Mouse (Mus musculus): ENCODE measurements around the gene Grcc10. TPM values are rescaled to one million over a fixed set of nuclear protein-coding genes. Genes with fewer than 3 reads are reported as not detected.

Grcc10 gene
- 80.8 and 106 TPM in 2 replicates for polyA plus RNA-seq (2012; rRNA removed)

DNA sequence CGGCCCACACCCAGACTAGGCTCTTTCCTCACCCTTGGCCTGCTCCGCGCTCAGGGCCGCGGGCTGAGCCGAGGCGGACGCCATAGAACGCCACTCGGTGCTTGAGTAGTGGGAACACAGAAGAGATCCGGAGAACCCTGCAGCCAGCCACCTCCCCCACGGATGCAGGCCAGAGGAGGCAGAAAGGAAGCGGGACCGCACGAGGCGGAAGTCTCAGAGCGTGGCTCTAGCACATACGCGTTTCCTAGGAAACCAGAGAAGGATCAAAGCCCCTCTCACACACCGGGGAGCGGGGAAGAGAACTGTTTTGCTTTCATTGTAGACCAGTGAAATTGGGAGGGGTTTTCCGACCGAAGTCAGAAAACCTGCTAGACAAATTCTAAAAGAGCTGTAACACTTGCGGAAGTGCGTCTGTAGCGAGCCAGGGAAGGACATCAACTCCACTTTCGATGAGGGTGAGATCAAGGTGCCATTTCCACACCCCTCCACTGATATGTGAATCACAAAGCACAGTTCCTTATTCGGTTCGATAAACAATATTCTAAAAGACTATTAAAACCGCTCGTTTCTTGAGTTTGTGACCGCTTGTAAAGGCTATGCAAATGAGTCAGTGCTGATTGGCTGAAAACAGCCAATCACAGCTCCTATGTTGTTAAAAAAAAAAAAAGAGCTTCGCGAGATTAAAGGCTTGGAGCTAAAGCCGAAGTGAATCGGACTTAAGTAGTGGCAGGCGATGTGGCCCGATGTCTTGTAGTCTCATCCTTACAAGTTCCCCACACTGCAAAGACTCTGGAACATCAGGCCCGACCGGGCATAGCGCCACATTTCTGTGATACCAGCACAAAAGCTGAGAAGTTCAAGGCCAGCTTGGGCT lies at the start of gene Grcc10:
Gene Grcc10, minus strand, starts transcription at position 487 of the 874 bp plus-strand sequence.

GRCm38 (mm10) chr6:124779222-124779983 lies 38.2 kb upstream of the Grcc10 start, which contains the start of gene Lrrc23:
Gene Lrrc23 (minus strand): TSS chr6:124779727.

DNA sequence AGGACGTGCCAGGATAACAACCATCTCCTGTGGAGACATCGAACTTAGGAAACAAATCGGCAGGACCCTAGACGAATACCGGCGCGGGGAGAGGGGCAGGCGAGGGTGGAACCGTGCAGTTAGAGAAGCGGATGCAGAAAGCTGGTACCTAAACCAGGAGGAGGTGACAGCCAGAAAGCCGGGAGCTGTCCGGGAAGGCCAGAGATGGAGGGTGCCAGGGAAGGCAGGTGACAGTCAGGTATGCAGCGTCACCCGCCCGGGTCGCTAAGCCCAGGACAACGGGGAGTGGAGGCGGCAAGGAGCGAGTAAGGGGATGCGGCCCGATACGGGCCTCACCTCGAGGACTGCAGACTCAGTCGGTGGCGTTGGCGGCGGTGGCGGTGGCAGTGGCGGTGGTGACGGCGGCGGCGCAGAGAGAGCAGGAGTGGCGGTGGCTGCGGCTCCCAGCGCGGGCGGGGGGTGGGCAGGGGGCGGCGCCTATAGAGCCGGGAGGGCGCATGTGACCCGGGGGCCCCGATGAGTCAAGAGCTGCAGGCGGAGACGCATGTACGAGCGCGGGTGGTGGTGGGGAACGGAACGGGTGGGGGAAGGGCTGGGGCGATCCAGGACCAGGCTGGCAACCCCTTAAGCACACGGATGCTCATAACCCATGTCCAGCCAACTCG lies 28.1 kb upstream of the Grcc10 start, which contains the start of gene Eno2:
Gene Eno2, minus strand, starts transcription at position 573 of the 665 bp plus-strand sequence.

DNA sequence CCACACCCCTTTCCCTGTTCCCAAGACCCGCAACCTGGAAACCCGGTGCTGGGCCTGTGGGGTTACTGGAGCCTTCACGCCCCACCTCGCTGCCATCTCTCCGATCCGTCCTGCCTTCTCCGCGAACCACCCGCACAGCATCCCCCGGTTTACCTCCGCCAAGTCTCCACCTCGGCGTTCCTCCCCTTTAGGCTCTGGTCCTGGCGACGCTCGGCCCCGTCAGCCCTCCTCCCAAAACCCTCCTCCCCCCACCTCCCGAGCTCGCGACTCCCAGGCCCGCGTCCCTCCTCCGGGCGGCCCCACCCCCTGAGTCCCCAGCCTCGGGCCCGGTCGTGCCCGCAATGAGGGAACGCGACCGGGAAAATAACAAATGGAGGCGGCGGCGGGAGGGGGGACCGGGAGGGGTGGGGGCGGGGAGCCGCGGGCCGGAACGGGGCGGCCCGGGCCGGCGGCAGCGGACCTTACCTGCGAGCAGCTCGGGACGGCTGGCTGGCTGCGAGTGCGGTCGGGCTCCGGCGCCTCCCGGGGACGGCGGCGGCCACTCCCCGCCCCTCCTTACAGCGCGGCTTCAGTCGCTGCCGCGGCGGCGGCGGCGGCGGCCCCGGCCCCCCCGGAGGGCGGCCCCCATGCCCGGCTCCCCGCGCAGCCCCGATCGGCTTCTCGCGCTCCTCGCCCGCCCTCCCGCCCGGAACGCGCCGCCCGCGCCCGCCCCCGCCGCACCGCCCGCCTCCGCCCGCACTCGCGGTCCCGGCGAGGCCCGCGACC lies 14.8 kb upstream of the Grcc10 start, which contains the start of the genes Gm45234 and Atn1:
Gene Gm45234, minus strand, starts transcription at position 191 of the 765 bp plus-strand sequence.
Gene Atn1, minus strand, starts transcription at position 694 of the 765 bp plus-strand sequence.

DNA sequence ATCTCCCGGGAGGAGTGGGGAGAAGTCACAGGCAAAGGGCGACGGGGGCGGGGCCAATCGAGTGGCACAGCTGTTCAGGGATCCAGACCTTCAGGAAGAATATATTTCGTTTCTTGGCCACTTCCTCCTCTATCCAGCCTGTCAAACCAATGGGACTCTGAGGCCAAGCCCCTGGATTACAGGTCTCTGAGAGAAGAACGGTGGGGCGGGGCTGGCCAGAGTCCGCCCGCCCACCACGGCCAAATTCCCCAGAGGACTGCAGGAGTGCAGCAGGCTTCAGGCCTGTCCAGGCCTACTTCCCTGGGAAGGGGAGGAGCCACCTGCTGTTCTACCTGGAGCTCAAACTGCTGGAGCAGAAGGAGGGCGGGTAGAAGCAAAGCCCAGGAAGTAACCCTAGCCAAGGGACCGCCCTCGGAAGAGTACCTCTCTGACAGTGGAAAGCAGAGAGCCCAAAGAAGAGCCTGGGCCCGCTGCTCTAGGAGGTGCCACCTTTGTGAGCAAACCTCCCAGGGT lies 2.6 kb downstream of the Grcc10 start, which contains the start of gene Ptpn6:
Gene Ptpn6, minus strand, starts transcription at position 204 of the 513 bp plus-strand sequence.

DNA sequence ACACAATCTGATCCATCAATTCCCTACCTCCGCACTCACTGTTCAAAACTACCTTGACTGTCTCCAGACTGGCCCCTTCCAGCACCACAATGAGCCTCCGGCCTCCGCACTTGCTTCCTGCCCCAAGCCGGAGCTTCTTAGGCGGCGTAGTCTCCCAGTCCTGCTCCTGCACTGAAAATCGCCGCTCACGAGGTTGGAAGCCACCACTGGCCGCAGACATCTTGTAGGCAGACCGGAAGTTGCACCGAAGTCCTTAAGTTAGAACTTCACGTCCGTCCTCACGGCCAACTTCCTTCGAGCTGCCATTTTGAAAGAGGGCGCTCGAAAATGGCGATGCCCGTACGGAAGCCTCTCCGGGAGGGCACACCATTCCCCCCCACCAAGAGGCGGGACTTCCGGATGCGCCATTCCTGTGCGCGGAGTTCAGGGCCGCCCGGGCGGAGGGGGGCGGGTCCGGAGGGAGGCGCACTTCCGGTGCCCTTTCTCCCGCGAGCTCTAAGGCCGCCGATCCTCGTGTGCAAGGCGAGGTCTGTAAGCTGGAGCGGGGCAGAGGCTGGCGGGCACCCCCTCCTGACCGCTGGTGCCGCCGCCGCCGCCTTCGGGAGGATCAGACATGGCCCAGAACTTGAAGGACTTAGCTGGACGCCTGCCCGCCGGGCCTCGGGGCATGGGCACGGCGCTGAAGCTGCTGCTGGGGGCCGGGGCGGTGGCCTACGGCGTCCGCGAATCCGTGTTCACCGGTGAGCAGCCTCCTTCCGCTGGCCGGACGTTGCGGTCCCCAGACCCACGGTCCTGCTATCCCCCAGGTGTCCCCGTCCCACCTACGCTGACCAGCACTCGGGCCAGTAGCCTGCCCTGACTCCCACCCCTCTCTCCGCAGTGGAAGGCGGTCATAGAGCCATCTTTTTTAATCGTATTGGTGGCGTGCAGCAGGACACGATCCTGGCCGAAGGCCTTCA lies 29.1 kb downstream of the Grcc10 start, which contains the start of the genes Emg1 and Phb2:
Gene Emg1, minus strand, starts transcription at position 355 of the 959 bp plus-strand sequence.
Gene Phb2, plus strand, starts transcription at position 513 of the 959 bp plus-strand sequence.

Other genes with a start within 250 kb of the Grcc10 start
- 0.45 and 0.93 TPM in 2 replicates for gene C1rl, start 248.3 kb downstream of the Grcc10 start, polyA plus RNA-seq (2012; rRNA removed)
- 8.6 and 12.3 TPM in 2 replicates for gene C1ra, start 229.0 kb downstream of the Grcc10 start, polyA plus RNA-seq (2012; rRNA removed)
- 6.9 and 17.4 TPM in 2 replicates for gene C1s1, start 199.0 kb downstream of the Grcc10 start, polyA plus RNA-seq (2012; rRNA removed)
- 0.09 and 0.12 TPM in 2 replicates for gene C1rb, start 171.1 kb downstream of the Grcc10 start, polyA plus RNA-seq (2012; rRNA removed)
- not detected in 2 replicates for gene C1s2, start 105.3 kb downstream of the Grcc10 start, polyA plus RNA-seq (2012; rRNA removed)
- gene Lpcat3, start 78.3 kb downstream of the Grcc10 start, polyA plus RNA-seq (2012; rRNA removed) = 46.7 and 49.3 TPM in 2 replicates
- gene Emg1, start 29.2 kb downstream of the Grcc10 start, polyA plus RNA-seq (2012; rRNA removed) = 9.4 and 10.8 TPM in 2 replicates
- gene Phb2, start 29.0 kb downstream of the Grcc10 start, polyA plus RNA-seq (2012; rRNA removed) = 83.4 and 111 TPM in 2 replicates
- 9.1 and 9.5 TPM in 2 replicates for gene Ptpn6, start 2.7 kb downstream of the Grcc10 start, polyA plus RNA-seq (2012; rRNA removed)
- not detected in 2 replicates for gene Gm45234, start 14.6 kb upstream of the Grcc10 start, polyA plus RNA-seq (2012; rRNA removed)
- 38.7 and 38.9 TPM in 2 replicates for gene Atn1, start 15.2 kb upstream of the Grcc10 start, polyA plus RNA-seq (2012; rRNA removed)
- 4.7 and 5.5 TPM in 2 replicates for gene Eno2, start 28.3 kb upstream of the Grcc10 start, polyA plus RNA-seq (2012; rRNA removed)
- 0.13 and 0.26 TPM in 2 replicates for gene Lrrc23, start 38.4 kb upstream of the Grcc10 start, polyA plus RNA-seq (2012; rRNA removed)
- gene Spsb2, start 67.3 kb upstream of the Grcc10 start, polyA plus RNA-seq (2012; rRNA removed) = 14.1 and 16.2 TPM in 2 replicates
- 179 and 210 TPM in 2 replicates for gene Tpi1, start 72.9 kb upstream of the Grcc10 start, polyA plus RNA-seq (2012; rRNA removed)
- gene Usp5, start 88.1 kb upstream of the Grcc10 start, polyA plus RNA-seq (2012; rRNA removed) = 36.1 and 46.9 TPM in 2 replicates
- 19.8 and 24.0 TPM in 2 replicates for gene Cdca3, start 88.2 kb upstream of the Grcc10 start, polyA plus RNA-seq (2012; rRNA removed)
- 0.10 and 0.24 TPM in 2 replicates for gene Gnb3, start 98.9 kb upstream of the Grcc10 start, polyA plus RNA-seq (2012; rRNA removed)
- 12.1 and 14.8 TPM in 2 replicates for gene P3h3, start 116.4 kb upstream of the Grcc10 start, polyA plus RNA-seq (2012; rRNA removed)
- gene Gpr162, start 122.6 kb upstream of the Grcc10 start, polyA plus RNA-seq (2012; rRNA removed) = 0.77 and 0.80 TPM in 2 replicates
- 0.58 and 0.83 TPM in 2 replicates for gene Cd4, start 146.8 kb upstream of the Grcc10 start, polyA plus RNA-seq (2012; rRNA removed)
- gene Lag3, start 170.3 kb upstream of the Grcc10 start, polyA plus RNA-seq (2012; rRNA removed) = 0.84 and 2.3 TPM in 2 replicates
- gene Ptms, start 178.7 kb upstream of the Grcc10 start, polyA plus RNA-seq (2012; rRNA removed) = 1,316 and 1,529 TPM in 2 replicates
- 194 and 239 TPM in 2 replicates for gene Mlf2, start 190.0 kb upstream of the Grcc10 start, polyA plus RNA-seq (2012; rRNA removed)
- 101 and 118 TPM in 2 replicates for gene Cops7a, start 224.2 kb upstream of the Grcc10 start, polyA plus RNA-seq (2012; rRNA removed)